Mouse (Mus musculus) frontal cortex, postnatal 25 days (tissue): ENCODE measurements at regions not wholly inside any gene's neighbourhood (a gene's known extent, or its start where the extent isn't known, plus 50 kb on each side); places are given as distances from the start of the nearest gene placed in this dataset.

Experiments
- DNase-seq, 2 experiments: peaks; one replicate each; pipeline ENCODE4 v3.0.0; 2022; ENCODE audit warnings: low spot score in 2 of 2

GRCm38 (mm10) chr14:61696290-61696842, 89.1 kb downstream of the Kcnrg start:
- DNase-seq, result no peak

- no peak for DNase-seq
Measured at GRCm38 (mm10) chr14:61696886-61697554, 89.8 kb downstream of the Kcnrg start.

GRCm38 (mm10) chr14:61697704-61698103, 90.4 kb downstream of the Kcnrg start:
- no peak for DNase-seq

- DNase-seq, result no peak
Measured at GRCm38 (mm10) chr14:61698358-61699055, 91.2 kb downstream of the Kcnrg start.

- no peak for DNase-seq
Measured at GRCm38 (mm10) chr14:61699638-61700037, 92.4 kb downstream of the Kcnrg start.

GRCm38 (mm10) chr14:61701131-61701530, 93.9 kb downstream of the Kcnrg start:
- DNase-seq, result no peak

- no peak for DNase-seq
Measured at GRCm38 (mm10) chr14:61703916-61704315, 96.7 kb downstream of the Kcnrg start.

GRCm38 (mm10) chr14:61706984-61707383, 99.7 kb downstream of the Kcnrg start:
- DNase-seq, result no peak

GRCm38 (mm10) chr14:61708331-61708730, 101.1 kb downstream of the Kcnrg start:
- no peak for DNase-seq

- no peak for DNase-seq
Measured at GRCm38 (mm10) chr14:61715746-61716145, 108.5 kb downstream of the Kcnrg start.

GRCm38 (mm10) chr14:61718392-61719124, 111.3 kb downstream of the Kcnrg start:
- DNase-seq, result no peak

- no peak for DNase-seq
Measured at GRCm38 (mm10) chr14:61721302-61721701, 114.0 kb downstream of the Kcnrg start.

- DNase-seq, result no peak
Measured at GRCm38 (mm10) chr14:61724942-61725341, 117.7 kb downstream of the Kcnrg start.

- no peak for DNase-seq
Measured at GRCm38 (mm10) chr14:61728562-61728961, 121.3 kb downstream of the Kcnrg start.

GRCm38 (mm10) chr14:61735541-61735940, 128.3 kb downstream of the Kcnrg start:
- DNase-seq, result no peak

- DNase-seq, result no peak
Measured at GRCm38 (mm10) chr14:61736384-61737322, 129.4 kb downstream of the Kcnrg start.

GRCm38 (mm10) chr14:61737504-61738040, 130.3 kb downstream of the Kcnrg start:
- no peak for DNase-seq

GRCm38 (mm10) chr14:61739453-61739852, 132.2 kb downstream of the Kcnrg start:
- no peak for DNase-seq

GRCm38 (mm10) chr14:61743855-61744408, 136.7 kb downstream of the Kcnrg start:
- no peak for DNase-seq

GRCm38 (mm10) chr14:61753421-61753820, 146.2 kb downstream of the Kcnrg start:
- no peak for DNase-seq

- no peak for DNase-seq
Measured at GRCm38 (mm10) chr14:61756651-61757050, 149.4 kb downstream of the Kcnrg start.
